Mouse (Mus musculus) cerebellum, adult 9-11 months (tissue): ENCODE measurements around the gene Nav1.
A peak's percentile ranks its signal among the peaks of the same experiment; 100 is the strongest.

ENCODE experiments used
- DNase-seq: peaks from one replicate; pipeline ENCODE4 v3.0.0; 2022

Nav1 gene

DNA sequence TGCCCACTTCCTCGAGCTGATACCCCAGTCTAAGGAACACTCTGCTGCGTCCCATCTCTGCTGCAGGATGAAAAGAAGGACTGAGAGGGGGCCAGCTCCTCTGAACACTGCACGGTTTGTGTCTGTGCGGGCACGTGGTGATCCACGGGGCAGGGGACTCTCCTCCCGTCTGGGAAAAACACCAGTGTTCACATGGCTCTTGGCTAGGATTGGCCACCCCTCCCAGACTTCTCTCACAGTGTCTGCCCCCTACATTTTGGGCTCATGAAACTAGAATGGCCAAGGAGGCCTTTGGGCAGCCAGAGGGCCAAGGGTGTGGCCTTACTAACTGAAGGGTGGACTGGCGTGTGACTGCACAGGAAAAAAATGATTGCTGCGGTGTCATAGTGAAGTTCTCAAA lies 125.4 kb downstream of the Nav1 start:
- DNase-seq, result no peak

- DNase-seq, result no peak
These were observed 126.3 kb downstream of the Nav1 start for GRCm38 (mm10) chr1:135480815-135481214.

DNA sequence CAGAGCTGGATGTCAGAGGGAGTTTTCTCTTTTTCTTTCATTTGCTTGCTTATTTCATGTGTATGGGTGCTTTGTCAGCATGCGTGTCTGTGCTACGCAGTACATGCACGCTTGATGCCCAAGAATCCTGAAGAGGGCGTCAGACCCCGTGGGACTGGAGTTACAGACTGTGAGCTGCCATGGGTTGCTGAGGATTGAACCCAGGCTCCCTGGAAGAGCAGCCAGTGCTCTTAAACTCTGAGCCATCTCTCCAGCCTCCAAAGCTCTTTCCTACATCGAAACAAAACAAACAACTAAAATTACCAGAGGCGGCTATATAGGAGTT lies 131.6 kb downstream of the Nav1 start:
- no peak for DNase-seq

- DNase-seq, result no peak
These were observed 132.1 kb downstream of the Nav1 start for GRCm38 (mm10) chr1:135474861-135475570.

- DNase-seq, result no peak
These were observed 134.6 kb downstream of the Nav1 start for GRCm38 (mm10) chr1:135472536-135472935.

- DNase-seq, result no peak
These were observed 135.4 kb downstream of the Nav1 start for GRCm38 (mm10) chr1:135471742-135472141.

DNA sequence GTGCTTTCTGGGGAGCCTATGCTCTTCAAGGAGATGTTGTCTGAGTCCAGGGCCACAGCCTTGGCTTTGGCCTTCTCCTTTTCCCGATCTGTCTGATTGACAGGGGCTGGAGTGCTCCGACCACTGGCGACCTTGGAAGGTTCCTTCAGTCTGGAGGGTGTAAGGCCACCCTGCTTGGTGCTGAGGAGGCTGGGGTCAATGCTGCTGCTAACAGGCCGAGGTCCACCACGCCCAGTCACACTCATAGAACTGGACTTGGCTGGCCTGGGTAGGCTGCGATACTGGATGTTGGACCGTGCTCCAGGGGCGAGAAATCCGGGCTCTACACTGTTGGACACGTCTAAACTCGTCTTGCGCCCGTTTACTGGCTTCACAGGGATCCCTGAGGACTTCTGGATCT lies 136.5 kb downstream of the Nav1 start:
- no peak for DNase-seq

DNA sequence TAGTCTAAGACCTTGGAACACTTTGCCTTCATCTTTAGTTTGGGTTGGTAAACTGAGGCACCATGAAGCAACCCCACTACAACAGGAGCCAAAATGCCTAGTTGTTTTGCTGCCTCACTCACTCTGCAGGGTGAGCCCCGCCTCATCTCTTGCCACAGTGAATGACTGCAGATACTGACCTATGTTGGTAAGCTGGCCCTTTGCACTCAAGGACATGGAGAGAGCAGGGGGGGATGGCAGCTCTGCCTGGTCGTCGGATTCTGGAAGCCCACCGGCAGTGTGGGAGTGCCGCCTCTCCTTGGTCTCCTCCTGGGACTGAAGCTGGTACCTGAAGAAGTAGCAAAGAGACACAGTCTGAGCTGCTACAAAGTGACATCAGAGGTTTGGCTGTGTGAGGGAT lies 139.6 kb downstream of the Nav1 start:
- DNase-seq, result no peak

DNA sequence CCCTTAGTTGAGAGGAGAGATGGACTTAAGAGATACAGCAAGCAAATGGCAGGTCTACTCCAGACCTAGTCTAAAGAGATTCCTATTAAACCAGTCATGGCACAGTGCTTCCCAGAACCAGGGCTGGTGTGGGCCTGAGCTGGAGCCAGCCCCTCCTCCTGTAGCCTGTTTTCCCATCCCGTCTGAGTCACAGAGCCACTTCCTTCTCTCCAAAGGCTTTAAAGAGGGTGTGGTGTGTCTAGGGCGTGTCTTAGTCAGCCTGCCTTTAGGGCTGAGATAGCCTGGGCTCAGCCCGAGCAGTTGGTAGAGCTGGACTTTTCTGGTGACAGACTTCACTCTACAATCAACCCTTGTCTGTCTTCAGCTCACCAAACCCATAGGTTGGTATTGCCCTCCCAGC lies 140.2 kb downstream of the Nav1 start:
- DNase-seq, result no peak

DNA sequence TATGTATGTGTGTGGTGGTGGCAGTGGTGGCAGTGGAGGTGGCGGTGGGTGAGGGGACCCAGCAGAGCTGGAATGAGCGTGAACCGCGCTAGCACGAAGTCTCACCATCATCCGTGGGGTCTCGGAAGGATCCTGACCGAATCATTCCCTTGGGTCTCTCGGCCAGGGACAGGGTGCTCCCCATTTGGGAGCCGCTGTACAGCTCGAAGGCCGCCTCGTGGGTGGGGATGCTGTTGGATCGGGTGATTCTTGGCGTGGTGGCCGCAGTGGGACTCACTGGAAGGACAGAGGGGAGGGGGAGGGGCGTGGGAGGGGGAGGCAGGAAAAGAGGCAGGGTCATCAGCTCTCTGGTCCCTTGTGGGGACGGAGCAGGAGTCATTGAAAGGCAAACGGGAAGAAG lies 141.4 kb downstream of the Nav1 start:
- DNase-seq, result no peak

- DNase-seq, result no peak
These were observed 144.4 kb downstream of the Nav1 start for GRCm38 (mm10) chr1:135462736-135463135.

- DNase-seq, result no peak
These were observed 144.8 kb downstream of the Nav1 start for GRCm38 (mm10) chr1:135462304-135462703.

- peak; percentile 31 for DNase-seq
These were observed 145.9 kb downstream of the Nav1 start for GRCm38 (mm10) chr1:135461097-135461730.

GRCm38 (mm10) chr1:135460521-135460920 lies 146.6 kb downstream of the Nav1 start:
- DNase-seq, result no peak

GRCm38 (mm10) chr1:135457860-135458259 lies 149.2 kb downstream of the Nav1 start:
- DNase-seq, result no peak

- DNase-seq, result no peak
These were observed 154.8 kb downstream of the Nav1 start for GRCm38 (mm10) chr1:135452259-135452658.

- DNase-seq, result no peak
These were observed 155.7 kb downstream of the Nav1 start for GRCm38 (mm10) chr1:135451419-135451818.

DNA sequence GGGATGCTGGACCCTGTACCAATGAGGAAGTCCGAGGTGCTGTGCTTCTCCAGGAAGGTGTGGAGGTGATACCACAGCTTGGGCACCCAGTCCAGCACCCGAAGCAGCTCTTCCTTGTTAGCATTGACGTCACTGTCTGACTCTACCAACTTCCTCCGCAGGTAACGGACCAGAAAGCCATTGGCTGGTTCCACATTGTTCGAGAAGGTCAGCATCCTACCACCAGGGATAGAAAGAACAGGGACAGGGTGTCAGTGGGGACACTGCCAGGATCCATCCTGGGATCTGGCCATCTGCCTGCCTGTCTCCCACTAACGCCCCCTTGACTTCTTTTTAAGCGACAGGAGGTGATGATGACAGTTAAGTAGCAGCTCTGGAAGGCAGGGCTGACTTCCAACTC lies 157.2 kb downstream of the Nav1 start:
- no peak for DNase-seq

- no peak for DNase-seq
These were observed 158.2 kb downstream of the Nav1 start for GRCm38 (mm10) chr1:135448940-135449339.

GRCm38 (mm10) chr1:135443506-135443905 lies 163.6 kb downstream of the Nav1 start:
- no peak for DNase-seq

GRCm38 (mm10) chr1:135441861-135442260 lies 165.2 kb downstream of the Nav1 start:
- DNase-seq, result no peak

DNA sequence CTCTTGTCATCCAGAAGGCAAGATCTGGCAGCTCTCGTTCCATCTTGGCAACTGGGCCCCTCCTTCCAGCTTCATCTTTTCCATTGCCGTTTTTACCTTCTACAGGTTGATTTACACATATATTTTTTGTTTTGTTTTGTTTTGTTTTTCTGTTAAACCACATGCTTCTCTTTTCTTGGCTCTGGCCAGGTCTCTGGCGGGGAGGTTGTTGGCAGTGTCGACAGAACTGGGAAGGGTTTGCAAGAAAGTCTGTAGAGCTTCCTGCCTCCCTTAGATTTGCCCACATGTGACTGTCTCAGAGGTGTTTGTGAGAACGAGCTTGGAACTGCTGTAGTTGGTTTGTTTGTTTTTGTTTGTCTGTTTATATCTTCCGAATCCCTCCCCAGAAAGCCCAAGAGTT lies 166.1 kb downstream of the Nav1 start:
- no peak for DNase-seq

GRCm38 (mm10) chr1:135438801-135439200 lies 168.3 kb downstream of the Nav1 start:
- no peak for DNase-seq

DNA sequence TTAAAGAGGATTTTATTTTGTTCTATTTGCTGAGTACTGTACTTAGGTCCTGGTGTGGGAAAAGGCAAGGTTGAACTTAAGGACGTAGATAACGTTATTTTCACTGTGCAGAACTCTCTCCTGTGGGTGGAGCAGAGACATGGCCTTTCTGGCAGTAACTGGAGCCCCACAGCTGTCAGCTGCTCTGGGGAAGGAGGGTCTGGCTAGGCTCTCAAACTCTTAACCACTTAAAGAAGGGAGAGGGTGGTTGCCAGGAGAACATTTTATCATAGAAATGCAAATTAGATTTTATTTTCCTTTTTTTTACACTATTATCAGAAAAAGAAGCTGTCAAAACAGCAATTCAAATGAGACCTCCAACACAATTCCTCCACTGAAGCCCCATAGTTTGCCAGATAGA lies 171.3 kb downstream of the Nav1 start:
- no peak for DNase-seq

- no peak for DNase-seq
These were observed 176.5 kb downstream of the Nav1 start for GRCm38 (mm10) chr1:135430669-135431017.
